Mouse (Mus musculus) thymus, adult 2 months (tissue): ENCODE measurements around the gene Atp11a. TPM values are rescaled to one million over a fixed set of nuclear protein-coding genes. Genes with fewer than 3 reads are reported as not detected.

ENCODE experiments used
- DNase-seq: peaks from one replicate; pipeline ENCODE4 v3.0.0; 2021
- H3K27ac ChIP-seq: fragments of 200-500 bp; 2 replicates; pipeline ENCODE4 v1.5.1; 2012; ENCODE audit warnings: low read length, control low read depth; ENCODE audit not compliant: control insufficient read depth, insufficient read depth
- H3K27me3 ChIP-seq: fragments of 200-500 bp; 2 replicates; pipeline ENCODE4 v1.6.1; 2012; ENCODE audit warnings: mild to moderate bottlenecking, low read length, moderate library complexity, mixed read lengths; ENCODE audit not compliant: control insufficient read depth, insufficient read depth
- H3K36me3 ChIP-seq: fragments of 200-500 bp; 2 replicates; pipeline ENCODE4 v1.6.1; 2012; ENCODE audit warnings: mild to moderate bottlenecking, low read length, moderate library complexity; ENCODE audit not compliant: control insufficient read depth, insufficient read depth
- H3K4me1 ChIP-seq: fragments of 200-500 bp; replicated peaks from 2 replicates; pipeline ENCODE4 v1.6.1; 2012; ENCODE audit warnings: low read length; ENCODE audit not compliant: control insufficient read depth, insufficient read depth
- H3K4me3 ChIP-seq: fragments of 200-500 bp; 2 replicates; pipeline ENCODE4 v1.5.1; 2012; ENCODE audit warnings: mild to moderate bottlenecking, low read length, control low read depth, moderate library complexity; ENCODE audit not compliant: control insufficient read depth, insufficient read depth
- CTCF ChIP-seq: fragments of 200-500 bp; IDR thresholded peaks from 2 replicates; pipeline ENCODE4 v1.5.1; 2012; ENCODE audit warnings: mild to moderate bottlenecking, control low read depth, low read length, moderate library complexity, borderline replicate concordance; ENCODE audit not compliant: control insufficient read depth, poor library complexity, insufficient read depth; ENCODE audit errors: extremely low read depth
- POLR2A ChIP-seq: fragments of 200-500 bp; IDR thresholded peaks from 2 replicates; pipeline ENCODE4 v1.6.1; 2012; ENCODE audit warnings: mild to moderate bottlenecking, low read length, control low read depth, moderate library complexity; ENCODE audit not compliant: control insufficient read depth, poor library complexity, insufficient read depth; ENCODE audit errors: extremely low read depth
- WGBS: fragments of 180-500 bp; shearing (Covaris S2); methylation state at CpG from one replicate; pipeline ENCODE4 v1.1.7; 2018; 5-methylcytosine and 5-hydroxymethylcytosine counted together
- polyA plus RNA-seq: library from polyadenylated mRNA; depleted of rRNA; stranded (reverse); fragments of >200 nt; gene quantifications from 2 replicates; pipeline ENCODE4 v1.2.3, GENCODE M21; 2012

The Atp11a gene
- polyA plus RNA-seq, 1 experiment: 64.8 TPM

DNA sequence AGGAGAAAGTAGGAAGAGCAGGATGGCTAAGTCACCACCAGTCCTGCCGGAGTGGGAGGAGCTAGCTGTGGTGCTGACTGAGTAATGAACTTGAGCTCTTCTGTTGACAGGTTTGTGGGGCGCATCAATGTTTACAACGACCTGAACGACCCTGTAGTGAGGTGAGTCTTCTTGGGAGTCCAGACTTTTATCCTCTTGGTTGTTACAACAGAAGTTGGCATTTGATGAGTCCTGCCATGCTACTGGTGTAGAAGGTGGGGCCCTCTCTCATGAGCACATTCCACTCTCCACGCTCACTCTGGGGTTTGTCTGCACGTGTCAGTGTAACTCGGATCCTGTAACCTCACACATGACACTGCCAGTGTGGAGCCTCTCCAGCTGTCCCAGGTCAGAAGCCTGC lies 66.1 kb downstream of the Atp11a start:
- no peak overlapping the region for H3K4me3 ChIP-seq
- WGBS: 95% methylated on average over 7 of the region's 7 CpGs
- H3K27ac ChIP-seq: no peak overlapping the region
- TF ChIP-seq CTCF: no peak
- TF ChIP-seq POLR2A: no peak
- H3K36me3 ChIP-seq: no peaks in the 10 kb centered on the region
- no peaks in the 10 kb centered on the region for H3K4me1 ChIP-seq
- DNase-seq: no peak
- H3K27me3 ChIP-seq: no peaks in the 10 kb centered on the region

- DNase-seq: no peak
- no peak for TF ChIP-seq POLR2A
- TF ChIP-seq CTCF: no peak
- Histone ChIP-seq H3K4me3 (no peak overlapping the region), H3K36me3 (no peaks in the 10 kb centered on the region), H3K27me3 (no peaks in the 10 kb centered on the region), H3K27ac (no peak overlapping the region), H3K4me1 (no peaks in the 10 kb centered on the region)
- 97% methylated on average over 10 of the region's 10 CpGs for WGBS
These were observed 67.7 kb downstream of the Atp11a start for GRCm38 (mm10) chr8:12824562-12824961.

- TF ChIP-seq POLR2A (no peak), CTCF (no peak)
- WGBS: 94% methylated on average over 6 of the region's 6 CpGs
- Histone ChIP-seq H3K27me3 (no peaks in the 10 kb centered on the region), H3K4me3 (no peak overlapping the region), H3K27ac (no peak overlapping the region), H3K4me1 (no peaks in the 10 kb centered on the region), H3K36me3 (no peaks in the 10 kb centered on the region)
- no peak for DNase-seq
These were observed 68.4 kb downstream of the Atp11a start for GRCm38 (mm10) chr8:12825236-12825635.

GRCm38 (mm10) chr8:12825686-12826237 lies 68.9 kb downstream of the Atp11a start:
- Histone ChIP-seq H3K27me3 (no peaks in the 10 kb centered on the region), H3K4me1 (no peaks in the 10 kb centered on the region), H3K4me3 (no peak overlapping the region), H3K36me3 (no peaks in the 10 kb centered on the region), H3K27ac (no peak overlapping the region)
- no peak for DNase-seq
- 93% methylated on average over 8 of the region's 8 CpGs for WGBS
- no peak for TF ChIP-seq CTCF
- TF ChIP-seq POLR2A: no peak

GRCm38 (mm10) chr8:12827124-12827523 lies 70.3 kb downstream of the Atp11a start:
- no peaks in the 10 kb centered on the region for H3K4me1 ChIP-seq
- no peak overlapping the region for H3K4me3 ChIP-seq
- no peaks in the 10 kb centered on the region for H3K27me3 ChIP-seq
- WGBS: 92% methylated on average over 9 of the region's 9 CpGs
- no peaks in the 10 kb centered on the region for H3K36me3 ChIP-seq
- no peak overlapping the region for H3K27ac ChIP-seq
- DNase-seq: no peak
- TF ChIP-seq CTCF (no peak), POLR2A (no peak)

DNA sequence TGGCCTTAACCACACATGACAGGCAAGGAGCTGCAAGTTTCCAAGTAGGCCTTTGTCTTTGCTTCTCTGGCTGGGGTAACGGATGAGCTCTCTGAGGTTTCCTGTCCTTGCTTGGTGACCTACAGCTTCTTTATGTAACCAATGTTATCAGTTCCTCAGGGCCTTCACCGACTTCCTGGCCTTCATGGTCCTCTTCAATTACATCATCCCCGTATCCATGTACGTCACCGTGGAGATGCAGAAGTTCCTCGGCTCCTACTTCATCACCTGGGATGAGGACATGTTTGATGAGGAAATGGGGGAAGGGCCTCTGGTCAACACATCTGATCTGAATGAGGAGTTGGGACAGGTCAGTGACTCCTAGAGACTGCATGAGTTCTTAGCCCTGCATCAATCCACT lies 71.5 kb downstream of the Atp11a start:
- no peaks in the 10 kb centered on the region for H3K27me3 ChIP-seq
- no peaks in the 10 kb centered on the region for H3K4me1 ChIP-seq
- H3K27ac ChIP-seq: no peak overlapping the region
- no peak for DNase-seq
- no peaks in the 10 kb centered on the region for H3K36me3 ChIP-seq
- no peak overlapping the region for H3K4me3 ChIP-seq
- WGBS: 89% methylated on average over 6 of the region's 6 CpGs
- TF ChIP-seq POLR2A: no peak
- TF ChIP-seq CTCF: no peak

DNA sequence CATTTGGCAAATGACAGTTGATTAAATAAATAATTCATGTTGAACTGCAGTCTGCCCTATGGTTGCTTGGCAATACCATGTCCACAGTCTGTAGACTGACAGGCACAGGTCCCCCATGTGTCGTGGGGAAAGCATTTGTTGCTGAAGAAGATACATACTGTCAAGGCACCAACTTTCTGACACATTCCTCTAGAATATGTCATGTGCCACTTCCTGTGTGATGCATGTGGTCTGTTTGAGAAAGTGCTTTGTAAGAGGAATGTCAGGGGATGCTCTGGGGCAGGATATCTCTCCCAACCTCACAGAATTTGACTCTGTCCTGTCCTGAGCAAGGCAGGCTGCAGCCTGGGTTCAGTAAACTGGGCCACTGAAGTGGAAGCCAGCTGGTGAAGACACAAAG lies 72.6 kb downstream of the Atp11a start:
- no peak for DNase-seq
- TF ChIP-seq CTCF (no peak), POLR2A (no peak)
- no peaks in the 10 kb centered on the region for H3K36me3 ChIP-seq
- no peak overlapping the region for H3K4me3 ChIP-seq
- no peak overlapping the region for H3K27ac ChIP-seq
- 79% methylated on average over 1 of the region's 1 CpGs for WGBS
- H3K27me3 ChIP-seq: no peaks in the 10 kb centered on the region
- H3K4me1 ChIP-seq: no peaks in the 10 kb centered on the region
